Mouse (Mus musculus): Measurements from ENCODE around the gene Sumo1. TPM values are rescaled to one million over a fixed set of nuclear protein-coding genes. Genes with fewer than 3 reads are reported as not detected.

Sumo1 gene
- total and polyA plus RNA-seq, 2 experiments from 2014 or later = 71.3 to 186 TPM

GRCm38 (mm10) chr1:59669962-59670630 lies 538 bp downstream of the Sumo1 start:
- Histone ChIP-seq H3K9me3 (replicated peaks; ENCODE audit: control insufficient read depth, low read length) (no peaks in the 10 kb centered on the region), H3K27me3 (ENCODE audit: control insufficient read depth, insufficient read depth, low read length) (no peaks in the 10 kb centered on the region), H3K4me3 (ENCODE audit: low read depth, low read length) (peak overlapping the region; percentile 94), H3K4me2 (ENCODE audit: low read depth, low read length) (peak overlapping the region; percentile 77), H3K9ac (replicated peaks; ENCODE audit: low read depth, low read length) (peak overlapping the region; percentile 98), H3K36me3 (replicated peaks; ENCODE audit: control insufficient read depth, insufficient read depth, low read length) (0 out of 2 replicates have a peak, but pooled peaks cover 4% of the 10 kb centered on the region), H3K4me1 (ENCODE audit: control insufficient read depth, insufficient read depth) (peaks cover 23% of the 10 kb centered on the region), H3K27ac (ENCODE audit: low read depth) (peak overlapping the region; percentile 94)
- peak; percentile 26 for DNase-seq (ENCODE audit: low spot score)
- no peak for TF ChIP-seq EP300 (IDR thresholded peaks at IDR 0.05; ENCODE audit: low read depth)
- TF ChIP-seq CTCF (IDR thresholded peaks at IDR 0.05; ENCODE audit: low read depth) = no peak
- ATAC-seq (ENCODE audit: insufficient read depth, low read depth) = peak; percentile 44
- 0% methylated on average over 47 of the region's 54 CpGs for WGBS

GRCm38 (mm10) chr1:59668871-59669270 lies 1.8 kb downstream of the Sumo1 start:
- no peak overlapping the region for H3K27ac ChIP-seq (ENCODE audit: low read depth)
- H3K36me3 ChIP-seq (replicated peaks; ENCODE audit: control insufficient read depth, insufficient read depth, low read length) = 0 out of 2 replicates have a peak, but pooled peaks cover 4% of the 10 kb centered on the region
- no peak overlapping the region for H3K4me3 ChIP-seq (ENCODE audit: low read depth, low read length)
- peaks cover 24% of the 10 kb centered on the region for H3K4me1 ChIP-seq (ENCODE audit: control insufficient read depth, insufficient read depth)
- H3K4me2 ChIP-seq (ENCODE audit: low read depth, low read length) = no peak overlapping the region
- ATAC-seq (ENCODE audit: insufficient read depth, low read depth) (no peak), DNase-seq (ENCODE audit: low spot score) (no peak)
- no peak overlapping the region for H3K9ac ChIP-seq (replicated peaks; ENCODE audit: low read depth, low read length)
- no peaks in the 10 kb centered on the region for H3K27me3 ChIP-seq (ENCODE audit: control insufficient read depth, insufficient read depth, low read length)
- no peaks in the 10 kb centered on the region for H3K9me3 ChIP-seq (replicated peaks; ENCODE audit: control insufficient read depth, low read length)
- WGBS = 71% methylated on average over 2 of the region's 2 CpGs
- TF ChIP-seq EP300 (IDR thresholded peaks at IDR 0.05; ENCODE audit: low read depth) = no peak
- TF ChIP-seq CTCF (IDR thresholded peaks at IDR 0.05; ENCODE audit: low read depth) = no peak

- 83% methylated on average over 3 of the region's 3 CpGs for WGBS
- Histone ChIP-seq H3K4me3 (ENCODE audit: low read depth, low read length) (no peak overlapping the region), H3K4me1 (ENCODE audit: control insufficient read depth, insufficient read depth) (peaks cover 7% of the 10 kb centered on the region; the same call in 1 of the 2 replicates), H3K4me2 (ENCODE audit: low read depth, low read length) (no peak overlapping the region), H3K9me3 (replicated peaks; ENCODE audit: control insufficient read depth, low read length) (no peaks in the 10 kb centered on the region), H3K36me3 (replicated peaks; ENCODE audit: control insufficient read depth, insufficient read depth, low read length) (no peaks in the 10 kb centered on the region), H3K9ac (replicated peaks; ENCODE audit: low read depth, low read length) (no peak overlapping the region), H3K27ac (ENCODE audit: low read depth) (no peak overlapping the region), H3K27me3 (ENCODE audit: control insufficient read depth, insufficient read depth, low read length) (no peaks in the 10 kb centered on the region)
- DNase-seq (ENCODE audit: low spot score) (no peak), ATAC-seq (ENCODE audit: insufficient read depth, low read depth) (peak; percentile 33; the same call in 1 of the 2 replicates)
- no peak for TF ChIP-seq EP300 (IDR thresholded peaks at IDR 0.05; ENCODE audit: low read depth)
- no peak for TF ChIP-seq CTCF (IDR thresholded peaks at IDR 0.05; ENCODE audit: low read depth)
Observed at GRCm38 (mm10) chr1:59663456-59664135, 7.0 kb downstream of the Sumo1 start.

- Histone ChIP-seq H3K4me1 (ENCODE audit: control insufficient read depth, insufficient read depth) (no peaks in the 10 kb centered on the region), H3K27me3 (ENCODE audit: control insufficient read depth, insufficient read depth, low read length) (no peaks in the 10 kb centered on the region), H3K4me3 (ENCODE audit: low read depth, low read length) (no peak overlapping the region), H3K27ac (ENCODE audit: low read depth) (no peak overlapping the region), H3K36me3 (replicated peaks; ENCODE audit: control insufficient read depth, insufficient read depth, low read length) (peaks cover 5% of the 10 kb centered on the region), H3K9ac (replicated peaks; ENCODE audit: low read depth, low read length) (no peak overlapping the region), H3K4me2 (ENCODE audit: low read depth, low read length) (no peak overlapping the region), H3K9me3 (replicated peaks; ENCODE audit: control insufficient read depth, low read length) (no peaks in the 10 kb centered on the region)
- TF ChIP-seq CTCF (IDR thresholded peaks at IDR 0.05; ENCODE audit: low read depth) = no peak; the same call in 1 of the 2 replicates
- no peak for TF ChIP-seq EP300 (IDR thresholded peaks at IDR 0.05; ENCODE audit: low read depth)
- DNase-seq (ENCODE audit: low spot score) = no peak
- 84% methylated on average over 7 of the region's 7 CpGs for WGBS
- no peak for ATAC-seq (ENCODE audit: insufficient read depth, low read depth)
Observed at GRCm38 (mm10) chr1:59656244-59657171, 14.1 kb downstream of the Sumo1 start.

GRCm38 (mm10) chr1:59653243-59653911 lies 17.3 kb downstream of the Sumo1 start:
- no peaks in the 10 kb centered on the region for H3K4me1 ChIP-seq (ENCODE audit: control insufficient read depth, insufficient read depth)
- 87% methylated on average over 3 of the region's 3 CpGs for WGBS
- H3K36me3 ChIP-seq (replicated peaks; ENCODE audit: control insufficient read depth, insufficient read depth, low read length) = peaks cover 23% of the 10 kb centered on the region
- H3K9me3 ChIP-seq (replicated peaks; ENCODE audit: control insufficient read depth, low read length) = no peaks in the 10 kb centered on the region
- H3K9ac ChIP-seq (replicated peaks; ENCODE audit: low read depth, low read length) = no peak overlapping the region
- DNase-seq (ENCODE audit: low spot score) = no peak
- no peak overlapping the region for H3K4me3 ChIP-seq (ENCODE audit: low read depth, low read length)
- no peak overlapping the region for H3K4me2 ChIP-seq (ENCODE audit: low read depth, low read length)
- no peak overlapping the region for H3K27ac ChIP-seq (ENCODE audit: low read depth)
- ATAC-seq (ENCODE audit: insufficient read depth, low read depth) = no peak
- TF ChIP-seq CTCF (IDR thresholded peaks at IDR 0.05; ENCODE audit: low read depth) = no peak
- no peak for TF ChIP-seq EP300 (IDR thresholded peaks at IDR 0.05; ENCODE audit: low read depth)
- no peaks in the 10 kb centered on the region for H3K27me3 ChIP-seq (ENCODE audit: control insufficient read depth, insufficient read depth, low read length)
